Mouse (Mus musculus) adrenal gland, postnatal 36 days (tissue): Measurements from ENCODE around the gene Trim80. TPM values are rescaled to one million over a fixed set of nuclear protein-coding genes. Genes with fewer than 3 reads are reported as not detected.

Source experiments
- DNase-seq, 2 experiments: peaks; one replicate each; pipeline ENCODE4 v3.0.0; 2021; ENCODE audit warnings: mixed read lengths in 1 of 2
- long read RNA-seq, 2 experiments: library from polyadenylated mRNA; stranded (forward); transcript quantifications; one replicate each; pipeline ENCODE4 v2.0.0; 2021; ENCODE audit warnings: borderline sequencing depth in 2 of 2
- total RNA-seq, 2 experiments: library from RNA; stranded (reverse); gene quantifications; 2 replicates each; pipeline ENCODE4 v1.2.3; 2021

The Trim80 gene
- total RNA-seq, result under 1 TPM in 1 of 2 experiments, not detected in 1; 0.17 TPM
- long read RNA-seq, experiment 1, result 0 reads
- long read RNA-seq, experiment 2, result 0 reads

DNA sequence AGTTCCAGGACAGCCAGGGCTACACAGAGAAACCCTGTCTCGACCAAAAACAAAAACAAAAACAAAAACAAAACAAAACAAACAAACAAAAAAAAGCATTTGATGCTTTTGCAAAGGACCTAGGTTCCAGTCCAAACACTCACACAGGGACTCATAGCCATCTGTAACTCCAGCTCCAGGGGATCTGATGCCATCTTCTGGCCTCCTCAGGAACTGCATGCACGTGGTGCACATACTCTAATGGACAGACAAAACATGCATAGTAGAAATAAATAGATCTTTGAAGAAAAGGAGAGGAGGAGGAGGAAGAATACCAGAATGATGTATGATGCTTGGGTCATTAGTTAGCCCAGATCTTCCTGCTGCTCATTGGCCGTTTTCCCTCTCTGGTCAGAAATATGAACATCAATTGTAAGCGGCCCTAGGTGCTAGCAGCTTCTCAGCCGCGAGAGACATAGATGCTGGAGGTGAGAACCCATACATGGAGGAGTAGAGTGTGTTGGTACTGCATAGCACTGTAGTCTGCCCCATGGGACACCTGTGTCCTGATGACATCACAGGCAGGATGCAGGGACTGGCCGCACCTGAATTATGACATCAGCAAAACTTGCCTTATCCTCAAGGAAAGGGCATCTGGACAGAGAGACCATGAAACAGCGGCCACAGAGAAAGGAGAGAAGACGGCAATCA is at the start of gene Trim80:
Trim80 (plus strand) TSS at position 640 of the 690 bp plus-strand sequence.
- DNase-seq, result no peak

DNA sequence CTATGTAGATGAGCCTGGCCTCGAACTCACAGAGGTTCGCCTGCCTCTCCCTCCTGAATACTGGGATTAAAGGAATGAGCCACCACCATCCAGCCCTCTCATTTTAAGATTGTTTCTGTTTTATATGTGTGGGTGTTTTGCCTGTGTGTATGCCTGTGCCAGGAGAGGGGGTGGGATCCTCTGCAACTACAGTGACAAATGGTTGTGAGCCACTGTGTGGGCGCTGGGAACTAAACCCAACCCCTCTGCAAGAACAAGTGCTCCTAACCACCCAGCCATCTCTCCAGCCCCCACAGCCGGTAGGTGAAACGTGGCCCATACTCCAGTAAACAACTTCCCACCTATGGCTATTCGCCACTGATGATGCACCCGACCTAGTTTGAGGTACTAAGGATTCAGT is 49.0 kb upstream of the Trim80 start:
- DNase-seq, result no peak

DNA sequence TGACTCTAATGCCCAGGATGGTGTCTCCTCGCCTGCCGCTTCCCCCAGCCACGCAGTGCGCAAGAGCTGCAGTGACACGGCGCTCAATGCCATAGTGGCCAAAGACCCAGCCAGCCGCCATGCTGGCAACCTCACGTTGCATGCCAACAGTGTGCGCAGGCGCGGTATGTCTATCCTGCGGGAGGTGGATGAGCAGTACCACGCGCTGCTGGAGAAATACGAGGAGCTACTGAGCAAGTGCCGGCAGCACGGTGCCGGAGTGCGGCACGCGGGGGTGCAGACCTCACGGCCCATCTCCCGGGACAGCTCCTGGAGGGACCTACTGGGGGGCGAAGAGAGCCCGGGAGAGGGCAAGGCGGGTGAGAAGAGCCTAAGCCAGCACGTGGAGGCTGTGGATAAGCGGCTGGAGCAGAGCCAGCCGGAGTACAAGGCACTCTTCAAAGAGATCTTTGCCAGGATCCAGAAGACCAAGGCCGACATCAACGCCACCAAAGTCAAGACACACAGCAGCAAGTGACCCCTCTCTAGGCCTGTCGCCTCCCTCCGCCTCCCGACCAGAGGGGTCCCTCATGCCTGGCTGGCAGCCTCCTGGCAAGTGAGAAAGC is 46.5 kb upstream of the Trim80 start:
- DNase-seq, result peak; percentile 60 to 63

DNA sequence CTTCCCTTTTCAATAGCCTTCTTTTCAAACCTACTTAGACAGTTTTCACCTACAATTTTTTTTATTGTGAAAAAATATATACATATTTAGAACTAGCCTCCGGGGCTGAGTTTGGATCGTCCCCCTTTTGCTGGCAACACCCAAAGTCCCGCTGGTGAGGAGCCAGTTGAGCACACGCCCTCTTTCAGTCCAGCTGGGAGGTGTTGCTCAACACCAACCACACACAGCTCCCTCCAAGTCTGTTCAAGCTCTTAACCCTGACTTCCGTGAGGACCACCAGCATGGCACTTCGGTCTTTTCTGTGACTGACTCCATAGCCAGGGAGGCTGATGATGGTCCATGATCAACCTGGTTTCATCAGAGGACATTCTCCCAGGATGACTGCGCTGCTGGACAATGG is 42.3 kb upstream of the Trim80 start:
- no peak for DNase-seq

DNA sequence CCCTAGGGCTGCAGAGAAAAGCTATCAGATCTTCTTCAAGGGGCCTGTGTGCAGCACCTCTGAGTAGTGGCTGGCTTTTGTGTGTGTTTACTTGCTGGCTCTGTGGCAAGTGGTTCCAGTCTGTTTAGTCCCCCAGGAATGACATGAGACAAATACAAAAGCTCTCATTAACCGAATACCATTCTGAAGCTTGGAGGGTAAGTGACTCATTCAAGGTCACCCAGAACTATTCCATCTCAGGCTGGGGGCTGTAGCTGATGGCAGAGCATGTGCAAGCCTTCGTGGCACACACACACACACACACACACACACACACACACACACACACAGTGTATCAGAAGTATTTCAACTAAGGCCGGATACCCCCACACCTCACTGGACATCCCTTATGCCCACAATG is 40.2 kb upstream of the Trim80 start:
- DNase-seq, result peak in 1 of 2 experiments; percentile 49

DNA sequence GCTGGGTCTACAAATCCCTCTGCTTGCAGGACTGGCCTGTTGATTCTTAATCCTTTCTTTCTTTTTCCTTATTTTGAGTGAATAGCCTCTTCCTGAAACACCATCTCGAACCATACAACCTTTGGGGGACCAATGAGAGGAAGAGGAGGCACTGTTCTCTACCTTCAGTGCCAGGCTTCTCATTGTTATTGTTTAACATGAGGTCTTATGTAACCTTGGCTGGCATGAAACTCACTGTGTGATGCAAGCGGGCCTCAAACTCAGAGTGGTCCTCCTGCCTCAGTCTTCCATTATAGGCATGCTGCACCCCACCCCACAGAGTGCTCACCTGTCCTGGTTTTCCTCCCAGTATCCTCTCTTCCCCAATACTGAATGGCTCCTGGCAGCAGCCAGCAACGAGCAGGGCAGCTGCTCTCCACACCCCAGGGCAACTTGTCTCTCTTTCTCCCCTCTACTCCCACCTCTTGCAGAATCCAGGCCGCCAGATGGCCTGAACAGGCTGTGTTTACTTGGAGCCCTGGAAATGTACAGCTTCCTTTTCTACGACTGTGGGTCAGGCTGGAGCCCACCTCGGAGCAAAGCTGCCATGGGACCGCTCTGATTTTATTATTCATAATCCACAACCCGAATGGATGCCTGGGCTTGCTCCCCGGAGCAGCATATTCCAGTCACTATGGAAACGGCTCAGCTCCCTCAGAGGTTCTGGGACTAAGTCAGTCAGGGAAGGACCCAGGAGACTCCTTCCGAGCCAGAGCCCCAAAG is 39.5 kb upstream of the Trim80 start:
- no peak for DNase-seq

DNA sequence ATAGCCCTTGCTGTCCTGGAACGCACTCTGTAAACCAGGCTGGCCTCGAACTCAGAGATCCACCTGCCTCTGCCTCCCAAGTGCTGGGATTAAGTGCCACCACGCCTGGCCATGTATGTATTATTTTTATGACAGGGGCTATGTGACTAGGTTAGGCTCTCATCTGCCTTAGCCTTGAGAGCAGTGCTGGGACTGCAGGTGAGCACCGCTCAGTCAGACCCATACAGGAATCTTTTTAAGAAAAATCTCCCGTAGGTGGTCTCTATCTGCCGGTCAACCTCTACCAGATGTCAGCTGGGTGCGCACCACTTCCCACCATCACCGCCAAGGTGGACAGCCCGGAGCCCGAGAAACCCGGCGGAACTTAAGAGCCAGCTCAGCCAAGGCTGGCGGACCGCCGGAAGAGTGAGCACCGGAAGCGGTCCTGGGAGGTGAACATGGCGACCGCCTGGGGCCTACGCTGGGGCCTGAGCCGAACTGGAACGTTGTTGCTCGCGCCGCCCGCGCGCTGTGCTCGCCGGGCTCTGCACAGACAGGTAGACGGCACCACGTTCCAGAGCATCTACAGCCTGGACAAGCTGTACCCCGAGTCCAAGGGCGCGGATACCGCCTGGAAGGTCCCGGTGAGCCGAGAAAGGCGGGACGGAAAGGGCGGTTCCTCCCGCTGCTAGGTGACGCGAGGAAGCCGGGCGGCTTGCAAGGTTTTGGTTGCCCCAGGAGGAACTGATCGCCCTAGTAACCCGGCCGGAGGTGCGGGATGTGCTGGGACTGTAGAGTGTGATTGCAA is 36.8 kb upstream of the Trim80 start, which contains the start of gene Mrpl58:
Mrpl58 (plus strand) TSS at position 415 of the 787 bp plus-strand sequence.
- peak; percentile 90 to 92 for DNase-seq

DNA sequence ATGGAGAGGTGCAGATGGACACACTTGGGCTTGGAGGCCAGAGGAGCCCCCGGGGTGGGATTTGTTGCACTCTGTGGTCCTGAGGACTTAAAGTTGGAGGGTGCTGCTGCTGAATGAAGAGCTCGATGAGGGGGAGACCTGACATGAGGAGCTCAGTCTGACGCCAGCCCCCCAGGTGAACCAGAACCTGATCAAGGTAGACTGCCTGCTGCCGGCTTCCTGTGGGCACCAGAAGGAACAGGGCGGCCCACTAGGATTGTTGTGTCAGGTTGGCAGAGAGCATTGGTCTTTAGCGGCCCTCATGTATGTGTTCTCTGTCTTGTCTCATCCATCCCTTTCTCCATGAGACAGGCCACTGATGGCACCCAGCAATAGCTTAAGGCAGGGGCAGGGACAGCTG is 34.6 kb upstream of the Trim80 start:
- DNase-seq, result no peak

DNA sequence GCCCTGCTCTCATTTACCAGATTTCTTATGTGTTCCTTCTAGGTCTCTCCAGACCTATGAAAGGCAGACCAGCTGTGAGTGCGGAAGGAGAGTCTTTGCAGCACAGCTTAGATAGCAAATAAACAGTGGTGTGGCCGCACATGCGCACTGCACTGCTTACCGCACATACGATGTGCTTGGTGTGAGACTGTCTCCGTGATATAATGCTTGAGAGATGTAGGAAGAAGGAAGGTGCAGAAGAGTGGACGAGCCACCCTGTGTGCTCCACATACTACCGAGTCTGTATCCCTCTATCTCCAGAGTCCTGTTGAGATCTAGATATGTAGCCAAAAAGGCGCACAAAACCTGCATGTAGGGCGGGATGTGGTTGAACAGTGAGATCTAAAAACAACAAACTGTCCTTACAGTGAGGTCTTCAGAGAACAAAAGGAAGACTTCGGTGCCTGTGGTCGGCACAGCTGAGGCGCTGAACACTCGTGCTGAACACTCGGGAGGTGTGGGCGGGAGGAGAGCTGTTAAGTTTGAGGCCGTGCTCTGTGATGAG is 33.4 kb upstream of the Trim80 start:
- no peak for DNase-seq

DNA sequence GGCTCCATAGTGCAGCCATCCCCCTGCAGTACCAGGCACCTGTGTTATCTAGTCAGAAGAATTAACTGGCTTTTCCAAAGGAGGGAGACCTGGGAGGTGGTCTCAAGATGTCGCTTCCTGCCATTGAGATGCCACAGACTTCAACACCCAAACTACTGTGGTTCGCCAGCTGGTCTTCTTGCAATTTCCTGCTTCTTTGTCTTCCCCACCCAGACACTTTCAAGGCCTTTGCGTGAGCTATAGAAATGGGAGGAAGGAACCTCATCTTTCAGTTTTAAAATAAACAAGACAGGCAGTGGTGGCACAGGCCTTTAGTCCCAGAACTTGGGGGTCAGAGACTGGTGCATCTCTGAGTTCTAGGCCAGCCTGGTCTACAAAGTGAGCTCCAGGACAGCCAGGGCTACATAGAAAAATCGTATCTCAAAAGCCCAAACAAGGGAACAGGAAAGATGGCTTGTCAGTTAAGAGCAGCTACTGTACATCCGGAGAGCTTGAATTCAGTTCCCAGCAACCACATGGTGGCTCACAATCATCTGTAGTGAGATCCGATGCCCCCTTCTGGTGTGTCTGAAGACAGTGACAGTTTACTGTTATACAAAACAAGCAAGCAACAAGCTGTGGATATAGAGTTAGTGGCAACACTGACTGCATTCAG is 32.0 kb upstream of the Trim80 start:
- no peak for DNase-seq

DNA sequence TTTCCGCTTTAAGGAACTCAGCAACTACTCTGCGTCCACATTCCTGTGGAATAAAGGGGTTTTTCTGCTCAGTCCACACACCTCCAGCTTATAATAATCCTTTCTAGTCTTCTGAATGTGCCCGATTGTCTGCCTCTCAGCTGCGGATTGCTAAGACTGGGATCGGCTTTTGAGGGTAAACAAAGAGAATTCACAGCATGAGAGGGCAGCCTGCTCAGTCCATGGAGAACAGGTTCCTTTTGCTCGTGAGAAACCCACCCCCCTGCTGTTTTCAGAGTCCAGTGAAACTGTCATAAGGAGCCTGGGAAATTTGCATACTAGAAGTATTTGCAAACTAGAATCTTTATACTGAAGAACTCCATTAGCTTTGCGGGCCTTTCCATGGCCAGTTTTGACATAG is 30.8 kb upstream of the Trim80 start:
- DNase-seq, result no peak

DNA sequence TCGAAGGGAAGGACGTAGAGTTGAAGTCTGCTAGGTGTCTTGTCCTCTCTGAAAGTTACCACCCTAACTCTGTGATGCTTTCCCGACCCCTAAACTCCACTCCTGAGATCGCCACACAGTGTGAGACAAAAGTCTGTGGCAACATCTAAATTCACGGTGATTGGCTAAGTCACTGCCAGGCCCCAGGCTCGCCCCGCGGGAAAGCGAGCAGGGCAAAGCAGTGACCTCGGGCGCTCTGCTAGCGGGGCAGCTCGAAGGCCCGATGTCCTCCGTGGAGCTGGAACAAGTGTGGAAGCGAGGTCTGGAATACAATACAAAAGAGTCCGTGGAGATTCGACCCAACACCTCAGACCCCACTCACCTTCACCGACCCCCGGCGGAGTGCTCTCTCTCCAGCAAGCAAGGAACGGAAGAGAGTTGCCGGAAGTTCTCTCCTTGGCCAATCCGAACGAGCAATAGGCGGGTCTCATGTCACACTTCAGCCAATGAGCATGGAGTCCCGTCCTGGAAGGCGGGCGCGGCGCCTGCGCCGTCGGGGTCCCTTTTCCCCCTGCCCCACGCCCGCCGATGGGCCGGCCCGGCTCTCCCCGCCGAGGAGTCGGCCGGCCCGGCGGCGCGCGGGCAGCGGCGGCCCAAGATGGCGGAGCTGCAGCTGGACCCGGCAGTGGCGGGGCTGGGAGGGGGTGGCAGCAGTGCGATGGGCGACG is 20.7 kb upstream of the Trim80 start, which contains the start of the genes Atp5h and Kctd2:
Atp5h (minus strand) TSS at position 432 of the 707 bp plus-strand sequence.
Kctd2 (plus strand) TSS at position 598 of the 707 bp plus-strand sequence.
- peak; percentile 97 for DNase-seq

DNA sequence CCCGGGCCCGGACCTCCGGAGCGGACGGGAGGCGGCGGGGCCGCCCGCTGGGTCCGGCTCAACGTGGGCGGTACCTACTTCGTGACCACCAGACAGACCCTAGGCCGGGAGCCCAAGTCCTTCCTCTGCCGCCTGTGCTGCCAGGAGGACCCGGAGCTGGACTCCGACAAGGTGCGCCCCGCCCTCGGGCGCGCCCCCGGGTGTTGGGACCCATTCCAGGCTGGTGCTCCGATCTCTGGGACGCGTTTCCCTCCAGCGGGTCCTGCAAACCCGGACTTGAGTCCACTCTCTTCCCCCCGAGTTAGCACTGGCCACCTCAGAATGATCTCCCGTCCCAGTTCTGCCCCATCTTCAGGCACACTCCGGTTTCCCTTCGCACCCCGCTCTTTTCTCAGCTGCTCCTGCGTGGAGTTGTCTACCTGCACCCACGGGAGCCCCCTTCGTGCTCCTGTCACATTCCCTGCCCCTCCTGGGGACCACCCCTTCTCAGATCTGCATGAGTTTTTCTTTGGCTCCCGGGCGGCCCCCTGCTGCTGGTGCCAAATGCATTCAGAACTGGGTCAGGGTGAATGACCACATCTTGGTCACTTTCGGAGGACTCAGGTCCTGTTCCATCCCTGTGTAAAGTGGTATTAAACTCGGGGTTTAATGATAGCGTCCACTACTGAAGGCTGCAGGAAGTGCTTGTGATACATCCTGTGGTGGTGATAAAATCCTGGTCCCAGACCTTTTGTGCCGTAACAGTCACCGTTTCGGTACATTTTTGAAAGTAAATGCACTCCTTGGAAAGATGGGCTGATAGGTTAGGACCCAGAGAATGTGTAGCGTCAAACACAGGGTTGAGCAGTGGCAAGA is 19.8 kb upstream of the Trim80 start:
- peak; percentile 69 to 77 for DNase-seq

DNA sequence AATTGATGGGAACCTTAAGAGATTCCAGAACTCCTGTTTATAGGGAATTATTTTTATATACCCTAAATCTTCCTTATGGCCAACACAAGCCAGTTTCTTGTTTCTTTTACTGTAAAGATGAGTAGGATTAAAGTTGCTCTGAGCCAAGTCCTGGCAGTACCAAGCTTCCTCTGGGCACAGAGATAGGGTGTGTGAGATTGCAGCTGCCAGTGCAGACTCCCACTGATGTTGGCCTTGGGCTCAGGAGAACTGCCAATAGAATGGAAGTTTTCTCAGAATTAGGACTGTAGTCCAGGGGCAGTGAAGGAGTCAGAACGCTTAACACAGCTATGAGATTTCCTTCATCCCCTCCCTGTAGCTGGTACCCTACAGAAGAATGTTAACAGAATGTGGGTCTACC is 19.0 kb upstream of the Trim80 start:
- DNase-seq, result peak in 1 of 2 experiments; percentile 42

DNA sequence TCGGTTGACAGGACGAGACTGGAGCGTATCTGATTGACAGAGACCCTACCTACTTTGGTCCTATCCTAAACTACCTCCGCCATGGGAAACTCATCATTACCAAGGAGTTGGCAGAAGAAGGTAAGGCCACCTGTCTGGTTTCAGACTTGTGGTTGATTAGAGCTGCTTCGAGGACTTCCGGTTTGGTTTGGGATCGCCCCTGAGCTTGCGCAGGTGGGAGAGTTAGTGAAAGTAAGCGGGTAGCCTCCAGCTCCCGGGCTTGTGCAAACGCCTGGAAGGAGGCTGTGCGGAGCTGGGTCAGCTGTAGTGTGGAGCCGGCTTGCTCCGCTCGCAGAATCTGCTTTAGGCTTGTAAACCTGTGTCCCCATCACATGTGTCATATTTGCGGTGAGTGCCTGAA is 18.4 kb upstream of the Trim80 start:
- no peak for DNase-seq

DNA sequence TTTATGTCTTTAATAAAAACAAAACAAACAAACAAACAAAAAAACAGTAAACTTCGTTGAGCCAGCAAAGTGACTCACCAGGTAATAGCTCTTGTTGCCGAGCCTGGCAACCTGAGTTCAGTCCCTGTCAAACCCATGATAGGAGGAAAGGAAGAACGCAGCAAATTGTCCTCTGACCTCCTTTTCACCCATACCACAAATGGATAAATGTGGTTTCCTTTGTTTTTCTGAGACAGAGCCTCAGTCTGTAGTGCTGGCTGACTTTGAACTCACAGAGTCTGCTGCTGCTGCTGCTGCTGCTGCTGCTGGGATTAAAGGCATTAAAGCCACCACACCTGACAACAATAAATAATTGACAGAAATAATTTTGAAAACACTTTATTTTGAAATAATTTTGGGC is 17.3 kb upstream of the Trim80 start:
- no peak for DNase-seq

DNA sequence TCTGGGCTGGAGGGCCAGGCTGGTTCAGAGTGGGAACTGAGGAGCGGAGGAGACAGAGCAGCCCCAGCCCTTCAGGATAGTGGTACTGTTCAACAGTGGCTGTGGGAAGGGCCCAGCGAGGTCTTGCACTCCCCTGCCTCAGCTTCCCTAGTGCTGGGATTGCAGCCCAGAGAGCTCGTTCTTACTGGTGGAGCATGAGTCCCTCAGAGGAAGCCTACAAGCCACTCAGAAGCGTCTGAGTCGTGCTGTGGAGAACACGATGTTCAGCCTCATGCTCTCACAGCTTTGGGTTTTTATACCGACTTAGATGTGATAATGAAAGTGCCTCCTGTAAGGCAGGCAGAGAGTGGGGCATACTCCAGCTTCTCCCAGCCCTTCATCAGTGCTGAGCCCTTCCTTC is 15.7 kb upstream of the Trim80 start:
- no peak for DNase-seq

DNA sequence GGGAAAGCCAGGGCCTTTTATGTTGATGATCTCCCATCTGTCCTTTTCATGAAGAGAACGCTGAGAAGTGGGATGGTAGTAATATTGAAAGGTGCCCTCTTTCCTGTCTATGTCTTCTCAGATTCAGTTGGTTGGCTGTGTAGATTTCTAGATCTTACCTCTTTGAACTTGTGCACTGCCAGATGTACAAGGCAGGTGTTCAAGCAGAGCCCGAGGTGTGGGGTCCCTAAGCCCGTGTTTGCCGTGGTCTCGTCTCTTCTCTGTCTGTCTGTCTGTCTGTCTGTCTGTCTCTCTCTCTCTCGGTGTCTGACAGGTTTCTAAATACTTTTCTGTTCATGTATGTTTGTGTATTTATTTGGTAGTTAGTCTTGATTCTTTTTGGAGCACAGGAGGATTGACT is 14.7 kb upstream of the Trim80 start:
- DNase-seq, result no peak

DNA sequence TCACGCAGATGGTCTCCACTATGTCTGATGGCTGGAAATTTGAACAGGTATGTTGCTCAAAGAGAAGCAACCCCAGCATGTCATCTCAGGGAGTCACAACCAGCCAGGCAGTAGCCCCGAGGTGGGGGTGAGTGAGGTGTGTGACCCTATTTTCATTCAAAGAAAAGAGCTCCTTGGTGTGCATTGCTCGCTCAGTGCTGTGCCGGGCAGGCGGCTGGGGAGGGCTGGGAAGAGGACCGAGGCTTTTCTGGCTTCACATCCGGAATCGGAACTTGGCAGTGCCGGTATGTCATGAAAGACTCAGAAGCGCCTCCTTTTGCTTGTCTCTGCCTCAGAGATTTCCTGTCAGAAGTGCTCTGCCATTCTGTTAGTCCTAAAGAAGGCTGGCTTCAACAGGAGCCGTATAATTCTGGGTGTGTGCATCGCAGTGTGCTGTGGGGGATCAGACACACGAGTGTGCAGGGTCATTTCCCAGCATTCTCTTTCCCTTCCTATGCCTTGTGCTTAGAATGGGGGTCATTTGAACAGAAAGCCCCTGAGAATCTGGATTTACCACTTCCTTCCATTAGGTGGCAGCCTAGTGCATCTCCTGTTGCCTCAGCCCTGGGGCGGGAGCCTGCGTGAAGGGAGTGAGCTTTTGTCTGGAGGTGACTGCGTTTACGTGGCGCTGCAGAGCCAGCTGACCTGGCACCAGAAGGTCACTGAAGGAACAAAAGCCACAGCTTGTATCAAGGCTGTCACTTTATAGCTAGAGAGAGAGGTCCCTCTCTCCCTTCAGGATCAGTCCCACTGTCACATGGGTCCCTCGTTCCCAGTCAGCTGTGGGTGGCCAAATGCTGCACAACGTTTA is 12.6 kb upstream of the Trim80 start:
- peak; percentile 77 to 81 for DNase-seq
